Mouse (Mus musculus) cerebellum, adult 2 months (tissue): ENCODE data around the gene Xpo5. TPM values are rescaled to one million over a fixed set of nuclear protein-coding genes. Genes with fewer than 3 reads are reported as not detected.

Experiments
- DNase-seq, 2 experiments: peaks; one replicate each; pipeline ENCODE4 v3.0.0; 2021
- H3K27ac ChIP-seq: fragments of 200-500 bp; 2 replicates; pipeline ENCODE4 v1.5.1; 2012; ENCODE audit warnings: low read length, control low read depth, inconsistent platforms; ENCODE audit not compliant: insufficient read depth
- H3K27me3 ChIP-seq: fragments of 200-500 bp; 2 replicates; pipeline ENCODE4 v1.6.1; 2012; ENCODE audit warnings: inconsistent platforms, mild to moderate bottlenecking, low read length, moderate library complexity; ENCODE audit not compliant: control insufficient read depth, insufficient read depth
- H3K4me1 ChIP-seq: fragments of 200-500 bp; 2 replicates; pipeline ENCODE4 v1.6.1; 2011; ENCODE audit warnings: low read length; ENCODE audit not compliant: control insufficient read depth, insufficient read depth
- H3K4me3 ChIP-seq: fragments of 200-500 bp; replicated peaks from 2 replicates; pipeline ENCODE3; 2011; ENCODE audit warnings: mild to moderate bottlenecking, low read depth, low read length, control low read depth; ENCODE audit not compliant: insufficient read depth
- CTCF ChIP-seq: fragments of 200-500 bp; IDR thresholded peaks from 2 replicates; pipeline ENCODE4 v1.5.1; 2011; ENCODE audit warnings: low read depth, mild to moderate bottlenecking, control low read depth, low read length, moderate library complexity, borderline replicate concordance; ENCODE audit not compliant: insufficient read depth
- POLR2A ChIP-seq: fragments of 200-500 bp; IDR thresholded peaks from 2 replicates; pipeline ENCODE4 v1.6.1; 2011; ENCODE audit warnings: low read length, control low read depth, borderline replicate concordance; ENCODE audit not compliant: insufficient read depth
- WGBS: fragments of 180-500 bp; shearing (Covaris S2); methylation state at CpG from one replicate; pipeline ENCODE4 v1.1.7; 2018; 5-methylcytosine and 5-hydroxymethylcytosine counted together
- polyA plus RNA-seq: library from polyadenylated mRNA; depleted of rRNA; stranded (reverse); fragments of >200 nt; gene quantifications from 2 replicates; pipeline ENCODE4 v1.2.3, GENCODE M21; 2012

Xpo5 gene
- polyA plus RNA-seq, 1 experiment, result 39.1 TPM

- Histone ChIP-seq H3K27me3 (no peaks in the 10 kb centered on the region), H3K4me3 (no peak overlapping the region), H3K27ac (no peak overlapping the region), H3K4me1 (no peaks in the 10 kb centered on the region)
- 88% methylated on average over 5 of the region's 5 CpGs for WGBS
- DNase-seq, result no peak
- TF ChIP-seq POLR2A (no peak), CTCF (no peak)
Observed at GRCm38 (mm10) chr17:46272675-46273074, 70.1 kb downstream of the Xpo5 start.

GRCm38 (mm10) chr17:46273803-46274236 lies 71.2 kb downstream of the Xpo5 start:
- Histone ChIP-seq H3K4me3 (no peak overlapping the region), H3K4me1 (no peaks in the 10 kb centered on the region), H3K27me3 (no peaks in the 10 kb centered on the region), H3K27ac (no peak overlapping the region)
- 39% methylated on average over 1 of the region's 1 CpGs for WGBS
- no peak for TF ChIP-seq POLR2A
- TF ChIP-seq CTCF, result no peak
- DNase-seq, result no peak

GRCm38 (mm10) chr17:46274465-46274864 lies 71.9 kb downstream of the Xpo5 start:
- TF ChIP-seq POLR2A (no peak), CTCF (no peak)
- WGBS, result 81% methylated on average over 6 of the region's 6 CpGs
- Histone ChIP-seq H3K27me3 (no peaks in the 10 kb centered on the region), H3K27ac (no peak overlapping the region), H3K4me3 (no peak overlapping the region), H3K4me1 (no peaks in the 10 kb centered on the region)
- DNase-seq, result no peak

GRCm38 (mm10) chr17:46275034-46275433 lies 72.5 kb downstream of the Xpo5 start:
- H3K27ac ChIP-seq, result no peak overlapping the region
- no peaks in the 10 kb centered on the region for H3K4me1 ChIP-seq
- 83% methylated on average over 6 of the region's 6 CpGs for WGBS
- no peak overlapping the region for H3K4me3 ChIP-seq
- TF ChIP-seq POLR2A, result no peak
- no peak for TF ChIP-seq CTCF
- no peaks in the 10 kb centered on the region for H3K27me3 ChIP-seq
- no peak for DNase-seq

- TF ChIP-seq CTCF (no peak), POLR2A (no peak)
- Histone ChIP-seq H3K4me3 (no peak overlapping the region), H3K4me1 (no peaks in the 10 kb centered on the region), H3K27me3 (no peaks in the 10 kb centered on the region), H3K27ac (no peak overlapping the region)
- 83% methylated on average over 10 of the region's 10 CpGs for WGBS
- DNase-seq, result no peak
Observed at GRCm38 (mm10) chr17:46275506-46275905, 72.9 kb downstream of the Xpo5 start.

- no peak overlapping the region for H3K4me3 ChIP-seq
- H3K27me3 ChIP-seq, result no peaks in the 10 kb centered on the region
- DNase-seq, result no peak
- peaks cover 3% of the 10 kb centered on the region; the same call in 1 of the 2 replicates for H3K4me1 ChIP-seq
- WGBS, result 88% methylated on average over 4 of the region's 4 CpGs
- H3K27ac ChIP-seq, result no peak overlapping the region
- TF ChIP-seq CTCF (no peak), POLR2A (no peak)
Observed at GRCm38 (mm10) chr17:46277586-46277985, 75.0 kb downstream of the Xpo5 start.

GRCm38 (mm10) chr17:46278011-46278765 lies 75.6 kb downstream of the Xpo5 start:
- 91% methylated on average over 12 of the region's 12 CpGs for WGBS
- Histone ChIP-seq H3K4me3 (no peak overlapping the region), H3K27ac (no peak overlapping the region), H3K4me1 (peaks cover 3% of the 10 kb centered on the region; the same call in 1 of the 2 replicates), H3K27me3 (no peaks in the 10 kb centered on the region)
- DNase-seq, result no peak
- TF ChIP-seq POLR2A (no peak), CTCF (no peak)

- Histone ChIP-seq H3K4me3 (peak within 1 kb of the TSS; percentile 100), H3K4me1 (peaks cover 3% of the 10 kb centered on the region; the same call in 1 of the 2 replicates), H3K27me3 (no peaks in the 10 kb centered on the region), H3K27ac (no peak within 1 kb of the TSS)
- TF ChIP-seq POLR2A, result peak; percentile 55; the same call in 1 of the 2 replicates
- TF ChIP-seq CTCF, result no peak
- 1% methylated on average over 37 of the region's 37 CpGs for WGBS
- DNase-seq, result peak; percentile 85 to 87
Observed at GRCm38 (mm10) chr17:46282483-46283123, 80.0 kb downstream of the Xpo5 start, which contains the start of gene Tjap1. Gene Tjap1, minus strand, starts transcription at chr17:46283026.

- no peak for TF ChIP-seq CTCF
- TF ChIP-seq POLR2A, result no peak
- Histone ChIP-seq H3K4me1 (peaks cover 3% of the 10 kb centered on the region; the same call in 1 of the 2 replicates), H3K27ac (no peak overlapping the region), H3K4me3 (peak overlapping the region; percentile 100), H3K27me3 (no peaks in the 10 kb centered on the region)
- WGBS, result 23% methylated on average over 9 of the region's 9 CpGs
- no peak for DNase-seq
Observed at GRCm38 (mm10) chr17:46283140-46283539, 80.6 kb downstream of the Xpo5 start.
